Mouse (Mus musculus): ENCODE results near the gene Polr2f.

The Polr2f gene

DNA sequence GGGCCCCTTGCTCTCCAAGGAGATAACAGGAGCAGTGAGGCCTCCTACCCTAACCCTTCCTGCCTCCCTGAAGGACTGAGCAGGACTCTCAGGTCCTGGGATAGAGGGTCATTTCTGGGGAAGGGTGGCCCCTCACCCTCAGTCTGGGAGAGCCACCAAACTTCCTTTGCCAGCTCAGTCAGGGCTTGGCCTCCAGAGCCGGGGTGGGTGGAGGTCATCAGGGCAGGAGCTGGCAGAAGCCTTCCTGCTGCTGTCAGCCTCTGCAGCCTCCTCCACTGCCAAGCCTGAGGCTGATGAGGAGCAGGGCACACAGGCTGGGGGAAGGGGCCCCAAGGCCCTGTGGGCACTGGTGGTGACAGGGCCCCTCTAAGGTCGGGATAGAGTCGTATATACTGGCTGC, 14.8 kb downstream of the Polr2f start:
- DNase-seq (ENCODE audit: low spot score): no peak

GRCm38 (mm10) chr15:79162301-79162700, 21.5 kb downstream of the Polr2f start:
- DNase-seq (ENCODE audit: low spot score): no peak

- no peak for DNase-seq (ENCODE audit: low spot score)
These were observed 22.0 kb downstream of the Polr2f start for GRCm38 (mm10) chr15:79162822-79163221.

- no peak for DNase-seq (ENCODE audit: low spot score)
These were observed 23.4 kb downstream of the Polr2f start for GRCm38 (mm10) chr15:79164251-79164650.

GRCm38 (mm10) chr15:79165140-79165539, 24.3 kb downstream of the Polr2f start, which contains the start of gene Sox10:
Gene Sox10, minus strand, starts transcription at chr15:79165240.
- DNase-seq (ENCODE audit: low spot score): no peak

DNA sequence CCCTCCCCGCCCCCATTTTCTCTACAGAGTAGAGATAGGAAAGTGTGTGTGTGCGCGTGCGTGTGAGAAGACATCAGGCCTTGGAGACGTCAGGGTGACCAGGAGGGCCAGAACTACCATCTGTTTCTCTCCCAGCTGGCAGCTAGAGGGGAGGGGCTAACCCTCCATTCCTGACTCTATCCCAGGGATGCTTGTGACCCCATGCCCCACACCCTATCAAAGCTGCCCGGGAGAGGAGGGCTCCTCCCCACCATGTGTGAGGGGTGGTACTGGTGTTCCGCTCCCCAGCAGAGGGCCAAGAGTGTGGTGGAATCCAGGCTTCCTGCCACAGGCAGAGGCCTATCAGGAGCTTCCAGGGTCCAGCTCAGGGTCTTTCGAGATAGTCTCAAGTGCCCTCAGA, 25.9 kb downstream of the Polr2f start:
- DNase-seq (ENCODE audit: low spot score): no peak

GRCm38 (mm10) chr15:79176905-79177304, 36.1 kb downstream of the Polr2f start:
- DNase-seq (ENCODE audit: low spot score): no peak

DNA sequence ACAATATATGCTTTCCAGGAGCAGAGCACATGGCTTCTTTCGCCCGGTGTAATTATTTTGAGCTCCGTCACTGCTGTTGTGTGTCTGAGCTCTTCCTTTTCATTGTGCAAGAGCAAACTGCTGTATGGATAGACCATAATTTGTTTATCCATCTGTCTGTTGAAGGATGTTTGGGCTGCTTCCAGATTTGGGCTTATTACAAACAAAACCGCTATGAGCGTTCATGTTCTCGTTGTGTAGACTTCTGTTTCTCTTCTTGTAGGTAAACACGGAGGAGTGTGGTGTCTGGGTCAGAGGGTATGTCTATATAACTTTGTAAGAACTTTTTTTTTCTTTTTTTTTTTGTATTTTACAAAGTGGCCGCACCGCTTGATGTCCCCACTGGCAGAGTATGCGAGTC, 44.4 kb downstream of the Polr2f start:
- DNase-seq (ENCODE audit: low spot score): no peak

DNA sequence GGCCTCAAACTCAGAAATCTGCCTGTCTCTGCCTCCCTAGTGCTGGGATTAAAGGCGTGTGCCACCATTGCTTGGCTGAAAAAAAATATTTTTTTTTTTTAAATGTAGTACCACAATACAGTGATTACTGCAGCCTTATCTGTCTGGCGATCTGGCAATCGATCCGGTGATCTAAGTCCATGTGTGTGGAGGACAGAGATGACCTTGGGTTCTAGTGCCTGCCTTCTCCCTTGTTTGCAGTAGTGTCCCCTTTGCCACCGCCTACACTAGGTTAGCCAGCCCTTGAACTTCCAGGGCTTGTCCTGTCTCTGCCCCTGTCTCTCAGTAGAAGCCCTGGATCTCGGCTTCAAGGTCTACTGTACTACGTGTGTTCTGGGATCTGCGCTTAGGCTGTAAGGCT, 47.0 kb downstream of the Polr2f start:
- DNase-seq (ENCODE audit: low spot score): no peak

DNA sequence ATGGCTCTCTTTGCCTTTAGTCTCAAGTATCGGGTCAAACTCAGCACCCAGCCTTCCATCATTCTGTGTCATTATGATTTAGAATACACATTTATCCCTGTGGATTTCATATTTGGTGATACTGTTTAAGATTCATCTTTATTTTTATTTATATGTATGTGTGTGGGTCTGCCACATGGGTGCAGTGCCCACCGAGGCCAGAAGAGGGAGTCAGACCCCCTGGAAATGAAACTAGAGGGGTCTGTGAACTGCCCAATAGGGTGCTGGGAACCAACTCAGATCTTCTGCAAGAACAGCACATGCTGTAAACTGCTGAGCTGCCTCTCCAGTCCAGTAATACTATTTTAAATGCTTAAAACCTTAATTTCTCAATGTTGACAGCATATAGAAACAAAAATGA, 50.6 kb downstream of the Polr2f start:
- DNase-seq (ENCODE audit: low spot score): no peak

DNA sequence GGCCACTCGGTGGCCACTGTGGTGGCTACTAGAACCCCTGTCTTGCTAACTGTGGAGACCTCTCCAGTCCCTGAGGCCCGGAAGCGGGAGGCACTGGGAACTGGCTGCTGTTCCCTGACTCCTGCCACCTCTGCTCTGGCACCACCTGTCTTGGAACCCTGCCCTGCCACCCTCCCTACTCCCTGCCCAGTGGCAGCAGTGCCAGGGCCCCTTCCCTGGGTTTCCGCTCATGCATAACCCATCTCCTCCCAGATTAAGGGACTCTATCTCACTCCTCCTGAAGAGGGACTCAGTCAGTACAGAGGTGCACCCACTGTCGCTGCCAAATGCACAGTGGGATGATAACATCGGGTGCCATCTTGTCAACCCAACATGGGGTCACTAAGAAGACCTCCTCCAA, 51.6 kb downstream of the Polr2f start:
- no peak for DNase-seq (ENCODE audit: low spot score)

GRCm38 (mm10) chr15:79192885-79193845, 52.4 kb downstream of the Polr2f start:
- peak; percentile 68 for DNase-seq (ENCODE audit: low spot score)

GRCm38 (mm10) chr15:79194048-79194447, 53.2 kb downstream of the Polr2f start:
- DNase-seq (ENCODE audit: low spot score): no peak

GRCm38 (mm10) chr15:79194946-79195345, 54.1 kb downstream of the Polr2f start:
- DNase-seq (ENCODE audit: low spot score): no peak

DNA sequence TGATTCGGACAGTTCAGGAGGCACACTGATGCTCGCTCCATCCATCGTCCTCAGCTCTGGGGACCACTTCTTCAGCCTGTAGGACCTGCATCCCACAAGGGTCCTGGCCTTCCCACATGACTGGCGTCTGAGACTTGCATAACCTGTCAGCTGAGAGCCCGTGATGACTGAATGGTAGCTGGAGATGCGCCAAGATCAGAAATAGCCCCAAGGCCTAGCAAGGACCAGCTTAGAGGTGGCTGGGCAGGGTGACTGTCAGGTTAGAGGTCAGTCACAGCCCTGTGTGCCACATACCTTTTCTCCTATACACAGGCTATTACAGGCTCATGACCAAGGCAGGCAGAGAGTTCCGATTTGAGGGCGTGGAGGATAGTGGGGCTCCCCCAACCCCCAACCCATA, 54.7 kb downstream of the Polr2f start:
- no peak for DNase-seq (ENCODE audit: low spot score)

- DNase-seq (ENCODE audit: low spot score): no peak
These were observed 58.7 kb downstream of the Polr2f start for GRCm38 (mm10) chr15:79199390-79199976.

Data from layer of hippocampus, adult 11-12 months (tissue).